Mouse (Mus musculus): ENCODE data around the gene Cnpy3. TPM values are rescaled to one million over a fixed set of nuclear protein-coding genes. Genes with fewer than 3 reads are reported as not detected.

Cnpy3 gene
- total RNA-seq, 2 experiments from 2014 or later: 65.1 to 68.1 TPM

- no peak for DNase-seq (ENCODE audit: extremely low spot score in 1 of 2, low spot score in 2 of 2)
- H3K4me3 ChIP-seq: no peak overlapping the region
- intact Hi-C loops (cut with DNase I): no loop called here
- H3K27ac ChIP-seq: no peak overlapping the region
- no peak for TF ChIP-seq CTCF (IDR thresholded peaks at IDR 0.05)
Measured at GRCm38 (mm10) chr17:46694517-46695063, 57.4 kb downstream of the Cnpy3 start.

GRCm38 (mm10) chr17:46691390-46691789, 60.6 kb downstream of the Cnpy3 start:
- H3K4me3 ChIP-seq: no peak overlapping the region
- no peak for TF ChIP-seq CTCF (IDR thresholded peaks at IDR 0.05)
- intact Hi-C loops (cut with DNase I): no loop called here

GRCm38 (mm10) chr17:46690665-46691064, 61.3 kb downstream of the Cnpy3 start:
- H3K27ac ChIP-seq: no peak overlapping the region
- TF ChIP-seq CTCF (IDR thresholded peaks at IDR 0.05): no peak
- no peak overlapping the region for H3K4me3 ChIP-seq
- intact Hi-C loops (cut with DNase I): no loop called here
- DNase-seq (ENCODE audit: extremely low spot score in 1 of 2, low spot score in 2 of 2): no peak

More at GRCm38 (mm10) chr17:46691390-46691789, 60.6 kb downstream of the Cnpy3 start:
- no peak for DNase-seq (ENCODE audit: extremely low spot score in 1 of 2, low spot score in 2 of 2)
- H3K27ac ChIP-seq: no peak overlapping the region

GRCm38 (mm10) chr17:46685913-46686312, 66.1 kb downstream of the Cnpy3 start:
- intact Hi-C loops (cut with DNase I): no loop called here
- DNase-seq (ENCODE audit: extremely low spot score in 1 of 2, low spot score in 2 of 2): no peak
- Histone ChIP-seq H3K27ac (no peak overlapping the region), H3K4me3 (no peak overlapping the region)
- no peak for TF ChIP-seq CTCF (IDR thresholded peaks at IDR 0.05)

Other genes with a start within 250 kb of the Cnpy3 start
- gene Cul9, start 205.8 kb downstream of the Cnpy3 start, total RNA-seq (2021): 10 to 100 TPM; 66.6 to 70.1 TPM
- 10 to 100 TPM; 57.0 to 74.2 TPM for gene Srf, start 196.0 kb downstream of the Cnpy3 start, total RNA-seq (2021)
- gene Ptk7, start 122.7 kb downstream of the Cnpy3 start, total RNA-seq (2021): 1 to 10 TPM; 8.3 to 9.4 TPM
- gene Klc4, start 106.2 kb downstream of the Cnpy3 start, total RNA-seq (2021): 10 to 100 TPM; 21.9 to 24.4 TPM
- 10 to 100 TPM; 49.1 to 53.2 TPM for gene Mrpl2, start 106.0 kb downstream of the Cnpy3 start, total RNA-seq (2021)
- 10 to 100 TPM; 25.9 to 30.0 TPM for gene Cul7, start 101.9 kb downstream of the Cnpy3 start, total RNA-seq (2021)
- gene Rrp36, start 77.9 kb downstream of the Cnpy3 start, total RNA-seq (2021): 10 to 100 TPM; 14.9 to 15.7 TPM
- gene Mea1, start 73.4 kb downstream of the Cnpy3 start, total RNA-seq (2021): 100 to 1,000 TPM; 114 to 122 TPM
- 100 to 1,000 TPM; 195 to 200 TPM for gene Klhdc3, start 71.3 kb downstream of the Cnpy3 start, total RNA-seq (2021)
- gene Ppp2r5d, start 47.1 kb downstream of the Cnpy3 start, total RNA-seq (2021): 10 to 100 TPM; 79.5 to 83.9 TPM
- 10 to 100 TPM; 54.6 to 55.5 TPM for gene Pex6, start 40.8 kb downstream of the Cnpy3 start, total RNA-seq (2021)
- gene Gnmt, start 23.0 kb downstream of the Cnpy3 start, total RNA-seq (2021): 1 to 10 TPM in 1 of 2 experiments, under 1 TPM in 1; 0.70 to 2.1 TPM
- gene Ptcra, start 11.5 kb upstream of the Cnpy3 start, total RNA-seq (2021): under 1 TPM in 1 of 2 experiments, not detected in 1; 0.28 TPM
- 1 to 10 TPM; 6.3 to 6.5 TPM for gene 2310039H08Rik, start 20.4 kb upstream of the Cnpy3 start, total RNA-seq (2021)
- 10 to 100 TPM; 36.7 to 51.5 TPM for gene Rpl7l1, start 30.5 kb upstream of the Cnpy3 start, total RNA-seq (2021)
- gene Bicral, start 106.3 kb upstream of the Cnpy3 start, total RNA-seq (2021): 10 to 100 TPM; 57.5 to 59.7 TPM
- gene Tbcc, start 138.5 kb upstream of the Cnpy3 start, total RNA-seq (2021): 10 to 100 TPM; 30.9 to 35.3 TPM
- not detected for gene Prph2, start 158.2 kb upstream of the Cnpy3 start, total RNA-seq (2021)